Comparison of ENCODE assay signal across 21 mouse cellular contexts in genomic region chr2:28209653-28210052, GRCm38 (mm10). TPM values are rescaled to one million over a fixed set of nuclear protein-coding genes. Genes with fewer than 3 reads are reported as not detected.
A peak's percentile ranks its signal among the peaks of the same experiment; 100 is the strongest.
DNase-seq lines count a peak whose midpoint lies in the region; ATAC-seq and TF ChIP-seq lines count a peak whose summit lies in the region.
"Had no signal": no experiment of that assay in that cellular context is flagged by ENCODE, and none has a peak within 500 bp of the region (broad histone marks: within the 10 kb centered on the region; RNA-seq: fewer than 3 reads in every experiment).

No protein-coding gene starts in this region.

- no peak for TF ChIP-seq CTCF in brain, embryonic 14.5 days (IDR thresholded peaks at IDR 0.05; ENCODE audit: borderline replicate concordance, extremely low read depth, insufficient read depth, insufficient read length)

- 0 out of 2 replicates have a peak overlapping the region, but pooled peaks have one; percentile 16 for H3K9ac ChIP-seq in midbrain, embryonic 13.5 days (replicated peaks)
- no peak overlapping the region for H3K9ac ChIP-seq in midbrain, embryonic 15.5 days
- H3K9ac ChIP-seq in hindbrain, embryonic 16.5 days (ENCODE audit: low read depth, low read length): 0 out of 2 replicates have a peak overlapping the region, but pooled peaks have one; percentile 32
- H3K9ac ChIP-seq: forebrain, postnatal 0 days; intestine, embryonic 15.5 days; limb, embryonic 15.5 days; liver, embryonic 15.5 days had no signal

- peaks cover 78% of the 10 kb centered on the region for H3K4me1 ChIP-seq in midbrain, embryonic 13.5 days (replicated peaks)
- H3K4me1 ChIP-seq in midbrain, embryonic 15.5 days: peaks cover 80% of the 10 kb centered on the region
- peaks cover 58% of the 10 kb centered on the region for H3K4me1 ChIP-seq in hindbrain, embryonic 16.5 days (ENCODE audit: control insufficient read depth, insufficient read depth, low read depth, low read length)

- DNase-seq in frontal cortex, postnatal 36 days (ENCODE audit: low spot score in 2 of 2): no peak
- peak; percentile 56 for DNase-seq in brain, embryonic 14.5 days (ENCODE audit: low read depth)
- no peak for DNase-seq in spleen, postnatal 4 days (ENCODE audit: low spot score in 2 of 2)
- DNase-seq: adrenal gland, adult 8-10 months; cerebellum, adult 11 months; forebrain, postnatal 0 days; gastrocnemius, postnatal 14 days; heart, adult 18-20 months; heart, postnatal 36 days; layer of hippocampus, postnatal 36 days; retina, postnatal 1 day; thymus, adult 2 months had no signal

- 76% methylated on average over 12 of the region's 12 CpGs for WGBS in midbrain, embryonic 13.5 days
- 56% methylated on average over 12 of the region's 12 CpGs for WGBS in midbrain, embryonic 15.5 days
- WGBS in hindbrain, embryonic 16.5 days: 71% methylated on average over 12 of the region's 12 CpGs

- TF ChIP-seq POLR2A in brain, embryonic 14.5 days (IDR thresholded peaks at IDR 0.05; ENCODE audit: borderline replicate concordance, extremely low read depth, insufficient read depth, insufficient read length, poor library complexity, severe bottlenecking): no peak

- no peak overlapping the region for H3K4me2 ChIP-seq in midbrain, embryonic 13.5 days (replicated peaks)
- H3K4me2 ChIP-seq in midbrain, embryonic 15.5 days: no peak overlapping the region
- H3K4me2 ChIP-seq in hindbrain, embryonic 16.5 days (ENCODE audit: low read length): peak overlapping the region; percentile 2; the same call in 1 of the 2 replicates
- H3K4me2 ChIP-seq: intestine, embryonic 15.5 days; limb, embryonic 15.5 days; liver, embryonic 15.5 days; midbrain, embryonic 11.5 days had no signal

- H3K27me3 ChIP-seq in midbrain, embryonic 13.5 days: peaks cover 6% of the 10 kb centered on the region; the same call in 1 of the 2 replicates
- no peaks in the 10 kb centered on the region for H3K27me3 ChIP-seq in midbrain, embryonic 15.5 days (replicated peaks)
- no peaks in the 10 kb centered on the region for H3K27me3 ChIP-seq in hindbrain, embryonic 16.5 days (replicated peaks; ENCODE audit: control insufficient read depth, insufficient read depth, low read length)

- no peak overlapping the region for H3K4me3 ChIP-seq in midbrain, embryonic 13.5 days (replicated peaks)
- H3K4me3 ChIP-seq in midbrain, embryonic 15.5 days: no peak overlapping the region
- H3K4me3 ChIP-seq in hindbrain, embryonic 16.5 days (ENCODE audit: low read length): no peak overlapping the region
- H3K4me3 ChIP-seq: intestine, embryonic 15.5 days; limb, embryonic 15.5 days; liver, embryonic 15.5 days had no signal

- H3K9me3 ChIP-seq in midbrain, embryonic 13.5 days: no peaks in the 10 kb centered on the region
- H3K9me3 ChIP-seq in midbrain, embryonic 15.5 days: no peaks in the 10 kb centered on the region
- no peaks in the 10 kb centered on the region for H3K9me3 ChIP-seq in hindbrain, embryonic 16.5 days (ENCODE audit: control insufficient read depth, low read length)
- H3K9me3 ChIP-seq: intestine, embryonic 15.5 days; limb, embryonic 15.5 days; liver, embryonic 15.5 days had no signal

- peaks cover 28% of the 10 kb centered on the region for H3K36me3 ChIP-seq in midbrain, embryonic 13.5 days
- 0 out of 2 replicates have a peak, but pooled peaks cover 4% of the 10 kb centered on the region for H3K36me3 ChIP-seq in midbrain, embryonic 15.5 days (replicated peaks)
- H3K36me3 ChIP-seq in hindbrain, embryonic 16.5 days (ENCODE audit: control insufficient read depth, insufficient read depth, low read length): peaks cover 6% of the 10 kb centered on the region
- H3K36me3 ChIP-seq: intestine, embryonic 15.5 days; liver, embryonic 15.5 days had no signal

- H3K27ac ChIP-seq in midbrain, embryonic 13.5 days: 0 out of 2 replicates have a peak overlapping the region, but pooled peaks have one; percentile 21
- no peak overlapping the region for H3K27ac ChIP-seq in midbrain, embryonic 15.5 days
- H3K27ac ChIP-seq in hindbrain, embryonic 16.5 days (ENCODE audit: low read depth, low read length): no peak overlapping the region
- H3K27ac ChIP-seq: intestine, embryonic 15.5 days; limb, embryonic 15.5 days; liver, embryonic 15.5 days; macrophage had no signal

- peak; percentile 15; the same call in 1 of the 2 replicates for ATAC-seq in frontal cortex, adult (ENCODE audit: low TSS enrichment)
- no peak for ATAC-seq in midbrain, embryonic 13.5 days
- ATAC-seq in midbrain, embryonic 15.5 days (replicated peaks): no peak
- no peak for ATAC-seq in hindbrain, embryonic 16.5 days
- ATAC-seq: forebrain, postnatal 0 days; intestine, embryonic 15.5 days had no signal

RNA-seq across cellular contexts. Expression of gene Olfm1, which starts 16.9 kb away (rescaled TPM):
- polyA plus RNA-seq in midbrain, embryonic 13.5 days (2015; fragmentation: Nextera tagmentation; extraction: Ambion mirVana): 171 and 203 TPM in 2 replicates
- polyA plus RNA-seq in midbrain, embryonic 15.5 days (2015; fragmentation: Nextera tagmentation; extraction: Ambion mirVana): 322 and 328 TPM in 2 replicates
- polyA plus RNA-seq in brain, embryonic 14.5 days (2012; rRNA removed): 223 and 383 TPM in 2 replicates
- polyA plus RNA-seq in hindbrain, embryonic 16.5 days (2015; fragmentation: Nextera tagmentation; extraction: Ambion mirVana): 320 and 328 TPM in 2 replicates
